Mouse (Mus musculus): Measurements from ENCODE around the gene Cenpn.

The Cenpn gene

GRCm38 (mm10) chr8:116921337-116922059 is at the start of gene Cenpn, which contains the start of gene Cmc2:
Gene Cenpn (plus strand): TSS chr8:116921730.
Gene Cmc2 (minus strand): TSS chr8:116921455.
- in situ Hi-C loops (cut with MboI, MseI), result no loop called here

GRCm38 (mm10) chr8:116872761-116873342 is 48.7 kb upstream of the Cenpn start:
- in situ Hi-C loops (cut with MboI, MseI), result no loop called here

GRCm38 (mm10) chr8:116873586-116873985 is 47.9 kb upstream of the Cenpn start:
- in situ Hi-C loops (cut with MboI, MseI), result no loop called here

GRCm38 (mm10) chr8:116873986-116874385 is 47.5 kb upstream of the Cenpn start:
- in situ Hi-C loops (cut with MboI, MseI), result no loop called here

GRCm38 (mm10) chr8:116875798-116876450 is 45.6 kb upstream of the Cenpn start:
- in situ Hi-C loops (cut with MboI, MseI), result no loop called here

- in situ Hi-C loops (cut with MboI, MseI), result no loop called here
These were observed 40.1 kb upstream of the Cenpn start for GRCm38 (mm10) chr8:116881396-116881795.

GRCm38 (mm10) chr8:116887813-116888212 is 33.7 kb upstream of the Cenpn start:
- in situ Hi-C loops (cut with MboI, MseI), result no loop called here

- in situ Hi-C loops (cut with MboI, MseI), result no loop called here
These were observed 30.1 kb upstream of the Cenpn start for GRCm38 (mm10) chr8:116891446-116891845.

GRCm38 (mm10) chr8:116892130-116892529 is 29.4 kb upstream of the Cenpn start:
- in situ Hi-C loops (cut with MboI, MseI), result no loop called here

GRCm38 (mm10) chr8:116892636-116893035 is 28.9 kb upstream of the Cenpn start:
- in situ Hi-C loops (cut with MboI, MseI), result no loop called here

- in situ Hi-C loops (cut with MboI, MseI), result no loop called here
These were observed 27.6 kb upstream of the Cenpn start for GRCm38 (mm10) chr8:116893938-116894337.

- in situ Hi-C loops (cut with MboI, MseI), result no loop called here
These were observed 26.0 kb upstream of the Cenpn start for GRCm38 (mm10) chr8:116895521-116895920.

GRCm38 (mm10) chr8:116904736-116905135 is 16.8 kb upstream of the Cenpn start:
- in situ Hi-C loops (cut with MboI, MseI), result no loop called here

GRCm38 (mm10) chr8:116905252-116905651 is 16.3 kb upstream of the Cenpn start:
- in situ Hi-C loops (cut with MboI, MseI), result no loop called here

GRCm38 (mm10) chr8:116905836-116906235 is 15.7 kb upstream of the Cenpn start:
- in situ Hi-C loops (cut with MboI, MseI), result no loop called here

- in situ Hi-C loops (cut with MboI, MseI), result no loop called here
These were observed 559 bp upstream of the Cenpn start for GRCm38 (mm10) chr8:116921005-116921336.

- in situ Hi-C loops (cut with MboI, MseI), result no loop called here
These were observed 679 bp downstream of the Cenpn start for GRCm38 (mm10) chr8:116922060-116922757.

GRCm38 (mm10) chr8:116923526-116923925 is 2.0 kb downstream of the Cenpn start:
- in situ Hi-C loops (cut with MboI, MseI), result no loop called here

- in situ Hi-C loops (cut with MboI, MseI), result no loop called here
These were observed 6.3 kb downstream of the Cenpn start for GRCm38 (mm10) chr8:116927880-116928279.

GRCm38 (mm10) chr8:116928588-116928987 is 7.1 kb downstream of the Cenpn start:
- in situ Hi-C loops (cut with MboI, MseI), result no loop called here

- in situ Hi-C loops (cut with MboI, MseI), result no loop called here
These were observed 13.4 kb downstream of the Cenpn start for GRCm38 (mm10) chr8:116934976-116935375.

- in situ Hi-C loops (cut with MboI, MseI), result no loop called here
These were observed 14.0 kb downstream of the Cenpn start for GRCm38 (mm10) chr8:116935506-116935905.

Measured in regulatory T cell (primary cell).